Mouse (Mus musculus) mesoderm, embryonic 11.5 days (tissue): ENCODE data around the gene Phc2.
A peak's percentile ranks its signal among the peaks of the same experiment; 100 is the strongest.

Experiments
- DNase-seq: peaks from one replicate; pipeline ENCODE4 v3.0.0-alpha.2; 2012; ENCODE audit warnings: low read depth, low spot score

The Phc2 gene

GRCm38 (mm10) chr4:128741906-128742305, 87.4 kb downstream of the Phc2 start:
- no peak for DNase-seq

GRCm38 (mm10) chr4:128742379-128742970, 88.0 kb downstream of the Phc2 start:
- no peak for DNase-seq

GRCm38 (mm10) chr4:128743031-128743626, 88.6 kb downstream of the Phc2 start:
- DNase-seq = no peak

- DNase-seq = no peak
These were observed 90.7 kb downstream of the Phc2 start for GRCm38 (mm10) chr4:128745160-128745559.

- DNase-seq = no peak
These were observed 93.2 kb downstream of the Phc2 start for GRCm38 (mm10) chr4:128747614-128748270.

GRCm38 (mm10) chr4:128748309-128748708, 93.8 kb downstream of the Phc2 start:
- no peak for DNase-seq

GRCm38 (mm10) chr4:128751006-128751405, 96.5 kb downstream of the Phc2 start:
- DNase-seq = no peak

GRCm38 (mm10) chr4:128752031-128752757, 97.7 kb downstream of the Phc2 start:
- no peak for DNase-seq

GRCm38 (mm10) chr4:128753571-128753970, 99.1 kb downstream of the Phc2 start:
- DNase-seq = no peak

GRCm38 (mm10) chr4:128755064-128755463, 100.6 kb downstream of the Phc2 start, which contains the start of gene A3galt2:
Gene A3galt2 (plus strand): TSS chr4:128755364.
- DNase-seq = no peak

- DNase-seq = no peak
These were observed 101.4 kb downstream of the Phc2 start for GRCm38 (mm10) chr4:128755900-128756299.

- no peak for DNase-seq
These were observed 104.7 kb downstream of the Phc2 start for GRCm38 (mm10) chr4:128759214-128759613.

- no peak for DNase-seq
These were observed 105.5 kb downstream of the Phc2 start for GRCm38 (mm10) chr4:128760029-128760428.

GRCm38 (mm10) chr4:128766929-128767328, 112.4 kb downstream of the Phc2 start:
- no peak for DNase-seq

GRCm38 (mm10) chr4:128768120-128768519, 113.6 kb downstream of the Phc2 start:
- DNase-seq = no peak

GRCm38 (mm10) chr4:128769569-128770355, 115.3 kb downstream of the Phc2 start:
- no peak for DNase-seq

GRCm38 (mm10) chr4:128770698-128771097, 116.2 kb downstream of the Phc2 start:
- DNase-seq = no peak

GRCm38 (mm10) chr4:128773820-128774219, 119.3 kb downstream of the Phc2 start:
- no peak for DNase-seq

- peak; percentile 49 for DNase-seq
These were observed 120.0 kb downstream of the Phc2 start for GRCm38 (mm10) chr4:128774467-128774866.

GRCm38 (mm10) chr4:128776568-128777289, 122.2 kb downstream of the Phc2 start:
- peak; percentile 78 for DNase-seq

- no peak for DNase-seq
These were observed 123.1 kb downstream of the Phc2 start for GRCm38 (mm10) chr4:128777593-128777992.
